In genomic region chr11:115640311-115640828, GRCm38 (mm10) we compare ENCODE assay signal across 18 mouse cellular contexts.
"Had no signal": no experiment of that assay in that cellular context is flagged by ENCODE, and none has a peak within 500 bp of the region (broad histone marks: within the 10 kb centered on the region; RNA-seq: fewer than 3 reads in every experiment).

No protein-coding gene starts in this region.

- H3K9me3 ChIP-seq: limb, embryonic 10.5 days; limb, embryonic 13.5 days; liver, embryonic 12.5 days; liver, embryonic 15.5 days; lung, embryonic 15.5 days; midbrain, embryonic 12.5 days; midbrain, embryonic 15.5 days; neural tube, embryonic 12.5 days; neural tube, embryonic 15.5 days had no signal

- H3K27ac ChIP-seq: limb, embryonic 10.5 days; limb, embryonic 13.5 days; liver, embryonic 15.5 days; midbrain, embryonic 12.5 days; midbrain, embryonic 15.5 days; neural tube, embryonic 12.5 days; neural tube, embryonic 15.5 days had no signal

- DNase-seq: kidney, adult 11 months; kidney, adult 8-10 months; kidney, postnatal 14 days; kidney, postnatal 4 days; layer of hippocampus, adult 9-11 months; liver; lung, postnatal 10 days; right cerebral cortex, postnatal 14 days; right cerebral cortex, postnatal 4 days had no signal

- H3K9ac ChIP-seq: limb, embryonic 13.5 days; liver, embryonic 12.5 days; liver, embryonic 15.5 days; lung, embryonic 15.5 days; midbrain, embryonic 12.5 days; midbrain, embryonic 15.5 days; neural tube, embryonic 12.5 days; neural tube, embryonic 15.5 days had no signal

- H3K36me3 ChIP-seq: midbrain, embryonic 15.5 days had no signal

- H3K4me3 ChIP-seq: limb, embryonic 10.5 days; limb, embryonic 13.5 days; liver, embryonic 12.5 days; liver, embryonic 15.5 days; lung, embryonic 15.5 days; midbrain, embryonic 12.5 days; midbrain, embryonic 15.5 days; neural tube, embryonic 12.5 days; neural tube, embryonic 15.5 days had no signal

- H3K4me2 ChIP-seq: limb, embryonic 13.5 days; liver, embryonic 12.5 days; liver, embryonic 15.5 days; lung, embryonic 15.5 days; midbrain, embryonic 12.5 days; midbrain, embryonic 15.5 days; neural tube, embryonic 12.5 days; neural tube, embryonic 15.5 days had no signal

- H3K4me1 ChIP-seq: limb, embryonic 13.5 days; midbrain, embryonic 12.5 days; midbrain, embryonic 15.5 days; neural tube, embryonic 12.5 days; neural tube, embryonic 15.5 days had no signal

- H3K27me3 ChIP-seq: limb, embryonic 13.5 days; liver, embryonic 12.5 days; liver, embryonic 15.5 days; lung, embryonic 15.5 days; midbrain, embryonic 12.5 days; midbrain, embryonic 15.5 days; neural tube, embryonic 12.5 days; neural tube, embryonic 15.5 days had no signal
